In genomic region chr1:37611032-37611431, GRCm38 (mm10) we compare ENCODE assay signal across 21 mouse cellular contexts.
DNase-seq lines count a peak whose midpoint lies in the region; ATAC-seq and TF ChIP-seq lines count a peak whose summit lies in the region.
"Had no signal": no experiment of that assay in that cellular context is flagged by ENCODE, and none has a peak within 500 bp of the region (broad histone marks: within the 10 kb centered on the region; RNA-seq: fewer than 3 reads in every experiment).

No protein-coding gene starts in this region.

- H3K4me2 ChIP-seq in kidney, embryonic 16.5 days (replicated peaks; ENCODE audit: low read depth, low read length), result no peak overlapping the region
- no peak overlapping the region for H3K4me2 ChIP-seq in intestine, embryonic 16.5 days (ENCODE audit: low read depth, low read length)
- H3K4me2 ChIP-seq in stomach, embryonic 16.5 days (ENCODE audit: low read depth, low read length), result no peak overlapping the region
- H3K4me2 ChIP-seq: embryonic facial prominence, embryonic 12.5 days; forebrain, embryonic 12.5 days; heart, embryonic 13.5 days had no signal

- no peak overlapping the region for H3K4me3 ChIP-seq in kidney, adult 2 months (ENCODE audit: insufficient read depth, low read depth, low read length)
- no peak overlapping the region for H3K4me3 ChIP-seq in kidney, embryonic 16.5 days (ENCODE audit: low read length)
- no peak overlapping the region for H3K4me3 ChIP-seq in intestine, embryonic 16.5 days (ENCODE audit: low read length)
- no peak overlapping the region for H3K4me3 ChIP-seq in stomach, embryonic 16.5 days (replicated peaks; ENCODE audit: low read length)
- H3K4me3 ChIP-seq: embryonic facial prominence, embryonic 12.5 days; forebrain, embryonic 12.5 days; heart, embryonic 13.5 days had no signal

- TF ChIP-seq POLR2A in kidney, adult 2 months (IDR thresholded peaks at IDR 0.05; ENCODE audit: low read depth, low read length), result no peak

- H3K9me3 ChIP-seq in kidney, embryonic 16.5 days (ENCODE audit: low read length), result no peaks in the 10 kb centered on the region
- no peaks in the 10 kb centered on the region for H3K9me3 ChIP-seq in intestine, embryonic 16.5 days (ENCODE audit: control insufficient read depth, low read length)
- H3K9me3 ChIP-seq in stomach, embryonic 16.5 days (replicated peaks; ENCODE audit: control insufficient read depth, low read length), result no peaks in the 10 kb centered on the region
- H3K9me3 ChIP-seq: embryonic facial prominence, embryonic 12.5 days; forebrain, embryonic 12.5 days; G1E; heart, embryonic 13.5 days had no signal

- no peak for ATAC-seq in kidney, embryonic 16.5 days (ENCODE audit: low FRiP score, low TSS enrichment)
- ATAC-seq in intestine, embryonic 16.5 days, result peak; percentile 50
- no peak for ATAC-seq in stomach, embryonic 16.5 days (ENCODE audit: insufficient read depth, low FRiP score)
- ATAC-seq in erythroid progenitor cell, adult 5-6 weeks (replicated peaks; ENCODE audit: low FRiP score, poor library complexity, severe bottlenecking), result no peak
- ATAC-seq: CD4-positive, CD25-positive, alpha-beta regulatory T cell, adult 4 months; forebrain, embryonic 16.5 days had no signal

- no peaks in the 10 kb centered on the region for H3K36me3 ChIP-seq in kidney, adult 2 months (ENCODE audit: control insufficient read depth, insufficient read depth, low read length)
- no peaks in the 10 kb centered on the region for H3K36me3 ChIP-seq in kidney, embryonic 16.5 days (ENCODE audit: insufficient read depth, low read length)
- no peaks in the 10 kb centered on the region for H3K36me3 ChIP-seq in intestine, embryonic 16.5 days (ENCODE audit: control insufficient read depth, insufficient read depth, low read length)
- no peaks in the 10 kb centered on the region for H3K36me3 ChIP-seq in stomach, embryonic 16.5 days (ENCODE audit: control insufficient read depth, insufficient read depth, low read length)
- H3K36me3 ChIP-seq: embryonic facial prominence, embryonic 12.5 days; forebrain, embryonic 12.5 days; G1E; heart, embryonic 13.5 days had no signal

- no peak for TF ChIP-seq CTCF in kidney, adult 2 months (conservative IDR thresholded peaks at IDR 0.05; ENCODE audit: insufficient read depth, insufficient read length, low read depth, low read length)

- WGBS in kidney, adult 2 months, result 61% methylated on average over 6 of the region's 6 CpGs
- WGBS in kidney, embryonic 16.5 days, result 59% methylated on average over 6 of the region's 6 CpGs
- WGBS in intestine, embryonic 16.5 days, result 44% methylated on average over 6 of the region's 6 CpGs
- 50% methylated on average over 6 of the region's 6 CpGs for WGBS in stomach, embryonic 16.5 days

- peak; percentile 9 for DNase-seq in kidney, adult 2 months
- peak; percentile 35 to 53 for DNase-seq in lung, adult 18-20 months
- DNase-seq in lung, postnatal 14 days, result no peak
- DNase-seq in cerebellum, postnatal 14 days, result no peak
- DNase-seq: adrenal gland, postnatal 10 days; B cell, adult 2 months; cerebellum, adult 11 months; cerebellum, adult 8-10 months; cerebellum, postnatal 25 days; gastrocnemius, postnatal 25 days; heart, postnatal 36 days had no signal

- no peaks in the 10 kb centered on the region for H3K4me1 ChIP-seq in kidney, adult 2 months (ENCODE audit: control insufficient read depth, insufficient read depth, low read length)
- peaks cover 20% of the 10 kb centered on the region for H3K4me1 ChIP-seq in kidney, embryonic 16.5 days (ENCODE audit: insufficient read depth, low read length)
- peaks cover 25% of the 10 kb centered on the region for H3K4me1 ChIP-seq in intestine, embryonic 16.5 days (ENCODE audit: control insufficient read depth, insufficient read depth, low read length)
- H3K4me1 ChIP-seq in stomach, embryonic 16.5 days (ENCODE audit: control insufficient read depth, insufficient read depth, low read length), result peaks cover 20% of the 10 kb centered on the region
- H3K4me1 ChIP-seq: forebrain, embryonic 12.5 days had no signal

- no peaks in the 10 kb centered on the region for H3K27me3 ChIP-seq in kidney, adult 2 months (replicated peaks; ENCODE audit: control insufficient read depth, insufficient read depth, low read length)
- H3K27me3 ChIP-seq in kidney, embryonic 16.5 days (ENCODE audit: insufficient read depth, low read length), result no peaks in the 10 kb centered on the region
- H3K27me3 ChIP-seq in intestine, embryonic 16.5 days (replicated peaks; ENCODE audit: control insufficient read depth, insufficient read depth, low read length), result no peaks in the 10 kb centered on the region
- no peaks in the 10 kb centered on the region for H3K27me3 ChIP-seq in stomach, embryonic 16.5 days (ENCODE audit: control insufficient read depth, insufficient read depth, low read length)
- H3K27me3 ChIP-seq: embryonic facial prominence, embryonic 12.5 days; forebrain, embryonic 12.5 days; heart, embryonic 13.5 days had no signal

- no peak overlapping the region for H3K27ac ChIP-seq in kidney, adult 2 months (ENCODE audit: insufficient read depth, low read depth, low read length)
- no peak overlapping the region for H3K27ac ChIP-seq in kidney, embryonic 16.5 days (ENCODE audit: low read length)
- peak overlapping the region; percentile 55 for H3K27ac ChIP-seq in intestine, embryonic 16.5 days (ENCODE audit: low read length)
- H3K27ac ChIP-seq in stomach, embryonic 16.5 days (ENCODE audit: low read length), result peak overlapping the region; percentile 64
- H3K27ac ChIP-seq: embryonic facial prominence, embryonic 12.5 days; forebrain, embryonic 12.5 days; heart, embryonic 13.5 days had no signal

- no peak overlapping the region for H3K9ac ChIP-seq in kidney, embryonic 16.5 days (replicated peaks; ENCODE audit: low read length)
- H3K9ac ChIP-seq in intestine, embryonic 16.5 days (ENCODE audit: low read depth, low read length), result no peak overlapping the region
- no peak overlapping the region for H3K9ac ChIP-seq in stomach, embryonic 16.5 days (ENCODE audit: low read length)
- H3K9ac ChIP-seq: embryonic facial prominence, embryonic 12.5 days; forebrain, embryonic 12.5 days; heart, embryonic 13.5 days had no signal

Comparison
In these comparisons a context has a peak if more than half of its experiments do, and no peak if none do; other contexts are left out.
1. DNase-seq: peak in kidney, adult 2 months (single experiment) and lung, adult 18-20 months (2 of 2); none in lung, postnatal 14 days (single experiment) and cerebellum, postnatal 14 days (0 of 2).
2. H3K27ac ChIP-seq: peak in intestine, embryonic 16.5 days (single experiment) and stomach, embryonic 16.5 days (single experiment); none in kidney, adult 2 months (single experiment) and kidney, embryonic 16.5 days (single experiment).